Mouse (Mus musculus) embryonic fibroblast, embryonic 13.5 days (primary cell): ENCODE results near the gene Babam2. TPM values are rescaled to one million over a fixed set of nuclear protein-coding genes. Genes with fewer than 3 reads are reported as not detected.

ENCODE experiments used
- H3K27ac ChIP-seq: 2 replicates; pipeline ENCODE4 v1.5.1; 2012; ENCODE audit warnings: low read length, control low read depth, inconsistent platforms; ENCODE audit not compliant: insufficient read depth
- H3K4me1 ChIP-seq: 2 replicates; pipeline ENCODE4 v1.6.1; 2011; ENCODE audit warnings: low read length; ENCODE audit not compliant: control insufficient read depth, insufficient read depth
- H3K4me3 ChIP-seq: 2 replicates; pipeline ENCODE4 v1.5.1; 2011; ENCODE audit warnings: mild to moderate bottlenecking, control low read depth, low read length; ENCODE audit not compliant: insufficient read depth
- CTCF ChIP-seq: IDR thresholded peaks from 2 replicates; pipeline ENCODE4 v1.5.1; 2011; ENCODE audit warnings: mild to moderate bottlenecking, control low read depth, low read length, moderate library complexity, borderline replicate concordance; ENCODE audit not compliant: insufficient read depth
- POLR2A ChIP-seq: IDR thresholded peaks from 2 replicates; pipeline ENCODE4 v1.6.1; 2011; ENCODE audit warnings: low read depth, mild to moderate bottlenecking, control low read depth, low read length, moderate library complexity
- polyA plus RNA-seq: library from polyadenylated mRNA; stranded (reverse); fragments of >200 nt; gene quantifications from 2 replicates; pipeline ENCODE4 v1.2.4, GENCODE M21; 2011; ENCODE audit warnings: low read depth; ENCODE audit not compliant: missing spikeins, insufficient read length

The Babam2 gene
- polyA plus RNA-seq, 1 experiment, result 68.7 TPM

GRCm38 (mm10) chr5:32058481-32059253 lies 361.2 kb downstream of the Babam2 start:
- Histone ChIP-seq H3K4me3 (no peak overlapping the region), H3K27ac (peak overlapping the region; percentile 95), H3K4me1 (peaks cover 3% of the 10 kb centered on the region; the same call in 1 of the 2 replicates)
- TF ChIP-seq CTCF, result no peak
- no peak for TF ChIP-seq POLR2A

GRCm38 (mm10) chr5:32059254-32059796 lies 361.8 kb downstream of the Babam2 start:
- no peak for TF ChIP-seq CTCF
- TF ChIP-seq POLR2A, result no peak
- Histone ChIP-seq H3K4me1 (peaks cover 3% of the 10 kb centered on the region; the same call in 1 of the 2 replicates), H3K27ac (peak overlapping the region; percentile 95), H3K4me3 (no peak overlapping the region)

- peaks cover 3% of the 10 kb centered on the region; the same call in 1 of the 2 replicates for H3K4me1 ChIP-seq
- TF ChIP-seq CTCF, result no peak
- TF ChIP-seq POLR2A, result no peak
- H3K27ac ChIP-seq, result no peak overlapping the region
- H3K4me3 ChIP-seq, result no peak overlapping the region
These were observed 363.0 kb downstream of the Babam2 start for GRCm38 (mm10) chr5:32060485-32060884.

GRCm38 (mm10) chr5:32061854-32062253 lies 364.4 kb downstream of the Babam2 start:
- Histone ChIP-seq H3K4me3 (no peak overlapping the region), H3K27ac (no peak overlapping the region), H3K4me1 (peaks cover 3% of the 10 kb centered on the region; the same call in 1 of the 2 replicates)
- TF ChIP-seq POLR2A (no peak), CTCF (no peak)

GRCm38 (mm10) chr5:32064341-32065105 lies 367.0 kb downstream of the Babam2 start:
- Histone ChIP-seq H3K4me1 (peaks cover under 1% of the 10 kb centered on the region; the same call in 1 of the 2 replicates), H3K27ac (no peak overlapping the region), H3K4me3 (no peak overlapping the region)
- TF ChIP-seq POLR2A, result no peak
- TF ChIP-seq CTCF, result no peak

- H3K4me3 ChIP-seq, result no peak overlapping the region
- H3K27ac ChIP-seq, result peak overlapping the region; percentile 10; the same call in 1 of the 2 replicates
- TF ChIP-seq POLR2A (no peak), CTCF (no peak)
- H3K4me1 ChIP-seq, result no peaks in the 10 kb centered on the region
These were observed 368.7 kb downstream of the Babam2 start for GRCm38 (mm10) chr5:32066015-32066734.

GRCm38 (mm10) chr5:32066839-32067238 lies 369.4 kb downstream of the Babam2 start:
- Histone ChIP-seq H3K27ac (peak overlapping the region; percentile 10; the same call in 1 of the 2 replicates), H3K4me1 (no peaks in the 10 kb centered on the region), H3K4me3 (no peak overlapping the region)
- no peak for TF ChIP-seq POLR2A

GRCm38 (mm10) chr5:32068616-32069015 lies 371.1 kb downstream of the Babam2 start:
- Histone ChIP-seq H3K4me1 (no peaks in the 10 kb centered on the region), H3K4me3 (no peak overlapping the region), H3K27ac (no peak overlapping the region)
- no peak for TF ChIP-seq POLR2A
- no peak for TF ChIP-seq CTCF

- no peak overlapping the region for H3K27ac ChIP-seq
- H3K4me1 ChIP-seq, result no peaks in the 10 kb centered on the region
- TF ChIP-seq POLR2A (no peak), CTCF (no peak)
- no peak overlapping the region for H3K4me3 ChIP-seq
These were observed 371.6 kb downstream of the Babam2 start for GRCm38 (mm10) chr5:32069096-32069495.
